Mouse (Mus musculus): Measurements from ENCODE around the gene Pias4. TPM values are rescaled to one million over a fixed set of nuclear protein-coding genes. Genes with fewer than 3 reads are reported as not detected.
A peak's percentile ranks its signal among the peaks of the same experiment; 100 is the strongest.

The Pias4 gene
- polyA plus RNA-seq, 1 experiment from 2014 or later = 32.8 TPM

- peak; percentile 89 for ATAC-seq
- Histone ChIP-seq H3K9ac (ENCODE audit: low read depth, low read length) (no peak overlapping the region), H3K27me3 (replicated peaks; ENCODE audit: control insufficient read depth, insufficient read depth, low read length) (no peaks in the 10 kb centered on the region), H3K36me3 (ENCODE audit: control insufficient read depth, insufficient read depth) (no peaks in the 10 kb centered on the region), H3K9me3 (ENCODE audit: control insufficient read depth) (no peaks in the 10 kb centered on the region), H3K4me3 (ENCODE audit: low read depth, low read length) (no peak overlapping the region), H3K4me2 (replicated peaks; ENCODE audit: low read depth) (no peak overlapping the region), H3K4me1 (replicated peaks; ENCODE audit: control insufficient read depth, insufficient read depth, low read length) (0 out of 2 replicates have a peak, but pooled peaks cover 2% of the 10 kb centered on the region), H3K27ac (ENCODE audit: low read depth, low read length) (peak overlapping the region; percentile 37)
- no peak for TF ChIP-seq CTCF (IDR thresholded peaks at IDR 0.05; ENCODE audit: low read depth)
- WGBS = 52% methylated on average over 8 of the region's 8 CpGs
Observed at GRCm38 (mm10) chr10:81202978-81203720, 35.4 kb upstream of the Pias4 start.

GRCm38 (mm10) chr10:81201807-81202758 is 34.4 kb upstream of the Pias4 start, which contains the start of gene Nmrk2:
Nmrk2 (minus strand) TSS chr10:81202051.
- no peak within 1 kb of the TSS for H3K4me2 ChIP-seq (replicated peaks; ENCODE audit: low read depth)
- WGBS = 62% methylated on average over 13 of the region's 13 CpGs
- H3K4me1 ChIP-seq (replicated peaks; ENCODE audit: control insufficient read depth, insufficient read depth, low read length) = 0 out of 2 replicates have a peak, but pooled peaks cover 2% of the 10 kb centered on the region
- no peak for ATAC-seq
- no peaks in the 10 kb centered on the region for H3K9me3 ChIP-seq (ENCODE audit: control insufficient read depth)
- no peak within 1 kb of the TSS for H3K9ac ChIP-seq (ENCODE audit: low read depth, low read length)
- H3K4me3 ChIP-seq (ENCODE audit: low read depth, low read length) = no peak within 1 kb of the TSS
- no peak within 1 kb of the TSS for H3K27ac ChIP-seq (ENCODE audit: low read depth, low read length)
- no peaks in the 10 kb centered on the region for H3K36me3 ChIP-seq (ENCODE audit: control insufficient read depth, insufficient read depth)
- TF ChIP-seq CTCF (IDR thresholded peaks at IDR 0.05; ENCODE audit: low read depth) = no peak
- no peaks in the 10 kb centered on the region for H3K27me3 ChIP-seq (replicated peaks; ENCODE audit: control insufficient read depth, insufficient read depth, low read length)

GRCm38 (mm10) chr10:81200605-81201287 is 33.0 kb upstream of the Pias4 start:
- Histone ChIP-seq H3K9ac (ENCODE audit: low read depth, low read length) (no peak overlapping the region), H3K36me3 (ENCODE audit: control insufficient read depth, insufficient read depth) (no peaks in the 10 kb centered on the region), H3K4me1 (replicated peaks; ENCODE audit: control insufficient read depth, insufficient read depth, low read length) (0 out of 2 replicates have a peak, but pooled peaks cover 2% of the 10 kb centered on the region), H3K4me3 (ENCODE audit: low read depth, low read length) (no peak overlapping the region), H3K4me2 (replicated peaks; ENCODE audit: low read depth) (no peak overlapping the region), H3K9me3 (ENCODE audit: control insufficient read depth) (no peaks in the 10 kb centered on the region), H3K27ac (ENCODE audit: low read depth, low read length) (no peak overlapping the region), H3K27me3 (replicated peaks; ENCODE audit: control insufficient read depth, insufficient read depth, low read length) (no peaks in the 10 kb centered on the region)
- WGBS = 76% methylated on average over 20 of the region's 20 CpGs
- TF ChIP-seq CTCF (IDR thresholded peaks at IDR 0.05; ENCODE audit: low read depth) = no peak
- ATAC-seq = no peak

GRCm38 (mm10) chr10:81200141-81200540 is 32.4 kb upstream of the Pias4 start:
- 89% methylated on average over 13 of the region's 13 CpGs for WGBS
- Histone ChIP-seq H3K4me2 (replicated peaks; ENCODE audit: low read depth) (no peak overlapping the region), H3K9me3 (ENCODE audit: control insufficient read depth) (no peaks in the 10 kb centered on the region), H3K4me3 (ENCODE audit: low read depth, low read length) (no peak overlapping the region), H3K9ac (ENCODE audit: low read depth, low read length) (no peak overlapping the region), H3K27me3 (replicated peaks; ENCODE audit: control insufficient read depth, insufficient read depth, low read length) (no peaks in the 10 kb centered on the region), H3K4me1 (replicated peaks; ENCODE audit: control insufficient read depth, insufficient read depth, low read length) (0 out of 2 replicates have a peak, but pooled peaks cover 2% of the 10 kb centered on the region), H3K36me3 (ENCODE audit: control insufficient read depth, insufficient read depth) (no peaks in the 10 kb centered on the region), H3K27ac (ENCODE audit: low read depth, low read length) (no peak overlapping the region)
- no peak for TF ChIP-seq CTCF (IDR thresholded peaks at IDR 0.05; ENCODE audit: low read depth)
- ATAC-seq = no peak

GRCm38 (mm10) chr10:81198990-81199389 is 31.3 kb upstream of the Pias4 start:
- no peak overlapping the region for H3K27ac ChIP-seq (ENCODE audit: low read depth, low read length)
- H3K36me3 ChIP-seq (ENCODE audit: control insufficient read depth, insufficient read depth) = no peaks in the 10 kb centered on the region
- no peaks in the 10 kb centered on the region for H3K9me3 ChIP-seq (ENCODE audit: control insufficient read depth)
- ATAC-seq = no peak
- H3K9ac ChIP-seq (ENCODE audit: low read depth, low read length) = no peak overlapping the region
- no peak overlapping the region for H3K4me2 ChIP-seq (replicated peaks; ENCODE audit: low read depth)
- 87% methylated on average over 6 of the region's 6 CpGs for WGBS
- H3K27me3 ChIP-seq (replicated peaks; ENCODE audit: control insufficient read depth, insufficient read depth, low read length) = no peaks in the 10 kb centered on the region
- H3K4me1 ChIP-seq (replicated peaks; ENCODE audit: control insufficient read depth, insufficient read depth, low read length) = peaks cover 5% of the 10 kb centered on the region; the same call in 1 of the 2 replicates
- TF ChIP-seq CTCF (IDR thresholded peaks at IDR 0.05; ENCODE audit: low read depth) = no peak
- no peak overlapping the region for H3K4me3 ChIP-seq (ENCODE audit: low read depth, low read length)
